Mouse (Mus musculus): Measurements from ENCODE around the gene Inpp4b.
"Not testable (repeated sequence)": the region's sequence is repeated elsewhere in the genome, so short reads cannot be mapped to it uniquely, and the experiment has no call there.

The Inpp4b gene

DNA sequence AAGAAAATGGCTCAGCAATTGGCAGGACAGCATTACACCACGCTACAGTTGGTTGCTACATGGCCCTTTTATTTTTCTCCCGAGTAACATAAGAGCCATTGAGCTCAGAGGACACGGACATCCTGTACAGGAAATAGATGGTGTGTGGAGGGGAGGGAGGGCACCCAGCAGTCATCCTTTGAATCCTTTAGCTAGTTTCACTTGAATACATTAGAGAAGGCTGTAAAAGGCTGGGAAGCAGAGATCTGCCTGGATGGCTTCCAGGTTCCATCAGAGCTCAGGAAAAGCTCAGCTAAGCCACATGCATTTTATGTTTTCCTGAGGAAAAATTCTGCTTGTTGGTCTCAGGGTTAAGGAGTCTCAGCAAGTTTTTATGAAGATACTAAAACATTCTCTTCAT, 685.0 kb downstream of the Inpp4b start:
- DNase-seq = peak; percentile 50

DNA sequence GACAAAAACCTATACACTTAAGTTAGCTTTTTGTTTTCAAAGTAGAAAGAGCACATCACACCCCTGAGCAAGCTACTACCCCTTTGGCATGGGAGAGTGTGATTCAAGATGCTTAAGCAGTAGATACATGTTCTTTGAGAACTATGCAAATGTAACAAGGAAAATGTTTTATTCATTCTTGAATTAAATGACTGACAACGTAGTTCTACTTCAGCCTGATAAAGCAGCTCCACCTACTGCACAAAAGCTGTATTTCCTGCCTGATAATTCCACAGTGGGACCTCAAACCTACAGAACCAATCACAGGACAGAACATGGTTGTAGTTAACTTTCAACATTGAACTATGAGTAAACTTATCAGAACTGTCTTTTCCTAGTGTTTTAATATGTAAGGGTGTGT, 686.5 kb downstream of the Inpp4b start:
- peak; percentile 39 to 50 for DNase-seq

DNA sequence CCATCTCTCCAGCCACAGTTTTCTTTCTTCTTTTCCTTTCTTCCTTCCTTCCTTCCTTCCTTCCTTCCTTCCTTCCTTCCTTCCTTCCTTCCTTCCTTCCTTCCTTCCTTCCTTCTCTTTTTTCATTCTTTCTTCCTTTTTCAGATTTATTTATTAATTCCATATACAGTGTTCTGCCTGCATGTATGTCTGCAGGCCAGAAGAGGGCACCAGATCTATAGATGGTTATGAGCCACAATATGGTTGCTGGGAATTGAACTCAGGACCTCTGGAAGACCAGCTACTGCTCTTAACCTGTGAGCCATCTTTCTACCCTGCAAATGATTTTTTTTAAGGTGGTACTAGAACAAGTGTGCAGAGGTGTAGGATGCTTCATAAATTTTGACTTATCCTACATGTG, 689.7 kb downstream of the Inpp4b start:
- DNase-seq = not testable (repeated sequence)

DNA sequence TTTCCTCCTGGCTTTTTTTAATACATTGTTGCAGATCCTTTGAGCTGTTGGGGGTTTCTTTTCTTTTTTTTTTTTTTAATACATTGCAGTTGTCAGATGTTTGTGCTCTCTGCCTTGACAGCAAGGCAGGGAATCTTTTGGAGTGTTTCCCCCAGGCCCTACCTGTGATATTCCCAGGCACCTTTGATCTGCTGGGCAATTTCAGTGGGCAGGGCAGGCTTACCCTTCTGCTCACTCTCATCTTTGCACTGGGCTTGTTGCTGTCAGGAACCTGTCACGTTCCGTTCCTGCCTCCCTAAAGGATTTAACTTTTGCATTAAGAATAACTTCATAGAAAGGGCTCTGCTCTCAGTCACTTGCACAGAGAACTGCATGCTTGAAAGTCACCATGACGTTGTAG, 711.7 kb downstream of the Inpp4b start:
- no peak for DNase-seq

DNA sequence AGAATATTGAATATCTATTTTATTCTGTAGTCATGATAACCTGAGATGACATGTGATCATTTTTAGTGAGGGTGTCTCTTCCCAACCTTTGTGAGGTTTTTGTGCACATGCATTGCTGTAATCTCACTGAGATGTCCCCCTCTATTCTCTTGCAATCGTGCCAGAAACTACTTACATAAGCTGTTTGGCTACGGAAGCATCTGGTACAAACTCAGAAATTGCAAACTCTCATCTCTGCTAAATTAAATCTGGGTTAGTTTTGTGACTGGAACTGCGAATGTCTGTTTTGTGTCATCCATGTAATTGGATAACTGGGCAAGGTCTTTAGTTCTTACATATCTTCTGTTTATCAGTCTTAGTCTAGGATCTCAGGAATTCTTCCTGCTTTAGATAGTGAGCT, 725.3 kb downstream of the Inpp4b start:
- DNase-seq = no peak

DNA sequence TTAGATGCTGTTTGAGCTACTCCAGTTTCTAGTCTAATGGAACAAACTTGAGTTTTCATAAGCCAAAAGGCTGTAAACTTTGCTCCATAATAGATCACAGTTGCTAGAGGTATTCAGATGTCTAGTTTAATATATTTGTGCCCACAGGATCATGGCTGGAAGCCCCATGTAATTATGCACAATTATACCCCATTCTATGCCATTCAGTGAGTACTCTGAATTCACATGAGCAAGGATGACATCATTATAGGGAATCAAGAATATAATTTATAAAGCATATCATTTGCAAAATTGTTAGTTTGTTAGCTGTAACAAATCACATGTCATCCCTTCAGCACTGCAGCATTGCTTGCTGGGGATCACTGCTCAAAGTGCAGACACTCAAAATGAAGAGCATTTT, 736.9 kb downstream of the Inpp4b start:
- no peak for DNase-seq

DNA sequence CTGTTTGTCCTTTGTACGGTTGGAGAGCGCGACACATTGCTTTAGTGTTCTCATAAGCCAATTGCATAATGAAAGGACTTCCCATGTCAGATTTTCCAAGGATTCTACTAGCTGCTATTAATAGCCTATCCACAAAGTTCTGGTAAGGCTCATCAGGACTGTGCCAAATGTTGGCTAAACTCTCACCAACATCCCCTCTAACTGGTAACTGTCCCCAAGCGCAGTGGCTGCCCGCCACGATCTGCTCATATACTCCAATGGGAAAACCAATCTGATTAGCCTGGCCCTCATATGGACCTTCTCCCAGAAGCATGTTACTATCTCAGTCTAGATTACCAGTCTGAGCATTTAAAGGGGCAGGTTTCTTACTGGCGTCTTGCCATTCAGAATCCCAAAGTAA, 744.3 kb downstream of the Inpp4b start:
- not testable (repeated sequence) for DNase-seq

DNA sequence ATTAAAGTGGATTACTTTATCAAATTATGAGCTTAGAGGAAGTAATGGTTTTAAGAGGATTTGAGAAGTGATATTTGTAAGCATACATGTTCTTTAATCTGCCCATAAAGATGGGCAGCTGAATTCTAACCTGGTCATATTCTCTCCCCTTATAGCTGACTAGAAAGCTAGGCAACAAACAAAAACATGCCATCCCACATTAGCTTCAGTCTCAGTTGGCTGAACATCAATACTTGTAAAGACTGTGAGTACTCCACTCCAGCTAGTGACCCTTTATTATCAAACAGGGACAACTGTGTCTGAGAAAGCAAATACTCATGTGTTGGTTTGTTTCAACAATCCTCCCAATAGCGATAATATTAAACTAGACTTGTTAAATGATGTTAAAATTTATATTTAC, 748.5 kb downstream of the Inpp4b start:
- no peak for DNase-seq

DNA sequence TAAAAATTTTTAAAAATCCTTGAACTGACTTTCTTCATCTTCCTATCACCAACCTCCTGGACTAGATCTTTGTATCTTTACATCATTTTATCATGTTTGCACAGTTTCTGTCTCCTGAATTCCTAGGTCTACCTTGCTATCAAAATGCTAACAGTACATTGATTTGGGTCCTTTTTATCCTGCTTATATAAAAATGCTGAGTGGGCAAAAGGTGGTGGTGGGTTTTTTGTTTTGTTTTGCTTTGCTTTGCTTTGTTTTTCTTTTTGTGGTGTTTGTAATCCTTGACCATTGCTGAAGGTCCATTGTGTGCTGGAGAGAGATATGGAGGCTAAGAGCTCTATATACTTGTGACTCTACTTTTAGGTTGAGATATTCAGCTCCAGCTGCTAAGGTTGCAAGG, 750.9 kb downstream of the Inpp4b start:
- DNase-seq = no peak

DNA sequence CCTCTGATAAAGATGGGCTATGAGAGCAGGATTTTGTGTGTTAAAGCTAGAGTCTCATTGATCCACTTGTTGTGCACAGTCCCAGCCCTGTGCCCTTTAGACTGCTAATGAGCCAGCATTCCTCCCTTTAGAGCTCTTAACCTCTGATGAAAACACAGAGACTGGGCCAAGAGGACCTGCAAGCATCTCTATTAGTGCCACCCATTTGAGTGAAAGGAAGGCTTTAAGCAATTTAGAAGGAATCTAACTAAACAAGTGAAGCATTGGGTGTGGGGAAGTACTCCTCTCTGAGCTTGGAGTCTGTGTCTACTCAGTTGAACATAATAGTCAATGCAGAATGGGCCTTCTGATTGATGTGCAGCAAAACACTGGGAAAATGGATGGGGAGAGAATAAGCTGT, 762.2 kb downstream of the Inpp4b start:
- no peak for DNase-seq

DNA sequence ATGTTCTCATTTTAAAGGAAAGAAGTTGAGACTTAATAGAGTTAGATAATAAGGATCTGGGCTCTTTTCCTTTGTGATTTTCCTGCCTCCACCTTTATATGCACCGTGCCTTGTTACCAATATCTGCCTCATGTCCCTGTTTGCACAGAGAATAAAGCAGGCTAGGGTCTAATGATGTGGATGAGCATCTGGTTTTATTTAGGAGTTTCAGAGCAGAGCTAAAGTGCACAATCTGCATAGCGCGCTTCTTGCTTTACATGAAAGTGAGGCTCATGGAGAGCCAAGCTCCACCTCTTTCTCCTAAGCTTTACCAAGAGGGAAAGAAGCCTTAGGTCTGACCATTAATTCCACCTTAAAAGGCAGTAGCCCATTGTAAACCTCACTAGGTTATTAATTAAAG, 763.8 kb downstream of the Inpp4b start:
- no peak for DNase-seq

DNA sequence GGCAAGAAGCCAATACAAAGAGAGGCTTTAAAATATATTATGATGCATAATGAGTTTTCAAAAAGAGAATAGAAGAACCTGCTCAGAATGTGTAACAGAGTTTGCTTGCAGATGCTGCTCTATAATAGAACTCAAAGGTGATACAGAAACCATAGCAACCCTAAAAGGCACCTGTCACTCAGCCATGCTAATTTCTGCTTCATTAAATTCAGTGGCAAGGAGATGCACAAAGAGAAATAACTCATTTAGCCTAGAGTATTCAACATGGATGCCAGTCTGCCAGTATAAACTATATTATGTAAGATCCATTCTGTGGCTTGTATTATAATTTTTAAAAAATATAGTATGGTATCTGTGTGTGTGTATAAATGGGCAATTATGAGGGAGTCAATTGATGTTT, 807.9 kb downstream of the Inpp4b start:
- DNase-seq = no peak

DNA sequence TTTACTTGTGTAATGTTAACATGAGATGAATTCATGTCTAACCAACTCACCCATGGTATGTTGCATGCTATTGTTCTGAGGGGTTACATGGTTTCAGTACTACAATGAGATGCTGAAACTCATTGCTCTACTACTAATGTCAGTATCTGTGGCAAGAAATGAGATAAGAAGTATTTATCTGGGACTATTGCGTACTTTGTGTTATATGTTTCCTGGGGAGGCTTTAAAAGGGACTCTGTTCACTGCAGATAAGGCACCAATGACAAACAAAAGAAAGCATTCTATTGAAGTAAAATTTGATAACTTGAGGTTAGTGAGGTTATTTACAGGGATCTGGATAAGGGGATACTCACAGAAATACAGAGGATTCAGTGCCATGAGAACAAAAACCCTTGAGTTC, 815.6 kb downstream of the Inpp4b start:
- DNase-seq = no peak
